Mouse (Mus musculus): ENCODE measurements around the gene BC049352.

GRCm38 (mm10) chr9:45294210-45295011 is 112.6 kb downstream of the BC049352 start:
- TF ChIP-seq POLR2A (IDR thresholded peaks at IDR 0.05; ENCODE audit: insufficient read depth, low read depth, low read length) (no peak), CTCF (IDR thresholded peaks at IDR 0.05; ENCODE audit: insufficient read depth, low read depth, low read length) (no peak)

Data from olfactory bulb, adult 2 months (tissue).